Mouse (Mus musculus): ENCODE measurements at regions not wholly inside any gene's neighbourhood (a gene's known extent, or its start where the extent isn't known, plus 50 kb on each side); places are given as distances from the start of the nearest gene placed in this dataset.

- TF ChIP-seq CTCF (IDR thresholded peaks at IDR 0.05; ENCODE audit: low read depth, low read length) = no peak
- no peak for TF ChIP-seq POLR2A (IDR thresholded peaks at IDR 0.05; ENCODE audit: extremely low read depth, insufficient read depth, low read length)
Measured at GRCm38 (mm10) chr8:89406688-89407087, 362.7 kb upstream of the Sall1 start.
